Comparison of ENCODE assay signal across 8 mouse cellular contexts in the genomic region with DNA sequence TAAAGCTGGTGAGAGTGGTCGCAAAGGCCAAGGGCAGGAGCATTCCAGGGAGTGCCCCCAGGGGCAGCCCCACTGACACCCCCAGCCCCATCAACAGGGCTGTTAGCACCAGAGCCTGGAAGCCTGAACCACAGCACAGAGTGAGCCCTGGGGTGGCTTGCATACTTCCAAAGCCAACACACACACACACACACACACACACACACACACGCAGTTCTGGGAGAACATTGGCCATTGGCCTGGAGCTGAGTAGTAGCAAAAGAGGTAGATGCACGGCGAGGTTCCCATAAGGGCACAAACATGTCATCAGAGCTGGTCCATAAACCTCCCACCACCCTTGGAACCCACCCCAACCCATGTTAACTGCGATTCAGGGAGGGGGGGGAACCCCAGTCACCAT. TPM values are rescaled to one million over a fixed set of nuclear protein-coding genes. Genes with fewer than 3 reads are reported as not detected.
DNase-seq lines count a peak whose midpoint lies in the region; ATAC-seq and TF ChIP-seq lines count a peak whose summit lies in the region.

No protein-coding gene starts in this region.

- no peak for TF ChIP-seq CTCF in cortical plate, adult 2 months (IDR thresholded peaks at IDR 0.05; ENCODE audit: extremely low read depth, insufficient read depth, low read length)

- no peak for TF ChIP-seq POLR2A in cortical plate, adult 2 months (IDR thresholded peaks at IDR 0.05; ENCODE audit: extremely low read depth, insufficient read depth, low read length)

- H3K27ac ChIP-seq in kidney, embryonic 16.5 days (ENCODE audit: low read length): peak overlapping the region; percentile 69; the same call in 1 of the 2 replicates
- H3K27ac ChIP-seq in cortical plate, adult 2 months (ENCODE audit: insufficient read depth, low read length): 0 out of 2 replicates have a peak overlapping the region, but pooled peaks have one; percentile 9
- H3K27ac ChIP-seq in hindbrain, embryonic 16.5 days (ENCODE audit: low read depth, low read length): peak overlapping the region; percentile 92
- H3K27ac ChIP-seq in midbrain, embryonic 15.5 days: peak overlapping the region; percentile 93

- 40% methylated on average over 5 of the region's 5 CpGs for WGBS in kidney, embryonic 16.5 days
- 37% methylated on average over 5 of the region's 5 CpGs for WGBS in hindbrain, embryonic 16.5 days
- 42% methylated on average over 5 of the region's 5 CpGs for WGBS in midbrain, embryonic 15.5 days

- peak overlapping the region; percentile 66 for H3K9ac ChIP-seq in kidney, embryonic 16.5 days (replicated peaks; ENCODE audit: low read length)
- peak overlapping the region; percentile 79 for H3K9ac ChIP-seq in hindbrain, embryonic 16.5 days (ENCODE audit: low read depth, low read length)
- peak overlapping the region; percentile 87 for H3K9ac ChIP-seq in midbrain, embryonic 15.5 days

- H3K4me1 ChIP-seq in kidney, embryonic 16.5 days (ENCODE audit: insufficient read depth, low read length): peaks cover 37% of the 10 kb centered on the region
- peaks cover 6% of the 10 kb centered on the region for H3K4me1 ChIP-seq in cortical plate, adult 2 months (ENCODE audit: control insufficient read depth, insufficient read depth, low read length)
- H3K4me1 ChIP-seq in hindbrain, embryonic 16.5 days (ENCODE audit: control insufficient read depth, insufficient read depth, low read depth, low read length): peaks cover 39% of the 10 kb centered on the region
- peaks cover 46% of the 10 kb centered on the region for H3K4me1 ChIP-seq in midbrain, embryonic 15.5 days

- H3K27me3 ChIP-seq in kidney, embryonic 16.5 days (ENCODE audit: insufficient read depth, low read length): no peaks in the 10 kb centered on the region
- no peaks in the 10 kb centered on the region for H3K27me3 ChIP-seq in hindbrain, embryonic 16.5 days (replicated peaks; ENCODE audit: control insufficient read depth, insufficient read depth, low read length)
- no peaks in the 10 kb centered on the region for H3K27me3 ChIP-seq in midbrain, embryonic 15.5 days (replicated peaks)

- H3K4me2 ChIP-seq in kidney, embryonic 16.5 days (replicated peaks; ENCODE audit: low read depth, low read length): peak overlapping the region; percentile 89
- H3K4me2 ChIP-seq in hindbrain, embryonic 16.5 days (ENCODE audit: low read length): peak overlapping the region; percentile 89
- peak overlapping the region; percentile 95 for H3K4me2 ChIP-seq in midbrain, embryonic 15.5 days

- no peak for ATAC-seq in kidney, embryonic 16.5 days (ENCODE audit: low FRiP score, low TSS enrichment)
- peak; percentile 4; the same call in 1 of the 2 replicates for ATAC-seq in hindbrain, embryonic 16.5 days
- peak; percentile 16 for ATAC-seq in midbrain, embryonic 15.5 days (replicated peaks)
- ATAC-seq in granulocyte monocyte progenitor cell, adult 5-6 weeks (replicated peaks; ENCODE audit: poor library complexity, severe bottlenecking): no peak

- H3K36me3 ChIP-seq in kidney, embryonic 16.5 days (ENCODE audit: insufficient read depth, low read length): peaks cover 27% of the 10 kb centered on the region
- H3K36me3 ChIP-seq in hindbrain, embryonic 16.5 days (ENCODE audit: control insufficient read depth, insufficient read depth, low read length): peaks cover 19% of the 10 kb centered on the region
- peaks cover 18% of the 10 kb centered on the region for H3K36me3 ChIP-seq in midbrain, embryonic 15.5 days (replicated peaks)

- H3K9me3 ChIP-seq in kidney, embryonic 16.5 days (ENCODE audit: low read length): no peaks in the 10 kb centered on the region
- H3K9me3 ChIP-seq in hindbrain, embryonic 16.5 days (ENCODE audit: control insufficient read depth, low read length): no peaks in the 10 kb centered on the region
- no peaks in the 10 kb centered on the region for H3K9me3 ChIP-seq in midbrain, embryonic 15.5 days

- DNase-seq in kidney, adult 9 months: no peak
- DNase-seq in spleen, postnatal 14 days (ENCODE audit: low spot score in 2 of 2): no peak
- DNase-seq in cerebellum, postnatal 36 days: no peak

- H3K4me3 ChIP-seq in kidney, embryonic 16.5 days (ENCODE audit: low read length): peak overlapping the region; percentile 56
- peak overlapping the region; percentile 40 for H3K4me3 ChIP-seq in cortical plate, adult 2 months (ENCODE audit: insufficient read depth, low read length)
- H3K4me3 ChIP-seq in hindbrain, embryonic 16.5 days (ENCODE audit: low read length): peak overlapping the region; percentile 62
- H3K4me3 ChIP-seq in midbrain, embryonic 15.5 days: peak overlapping the region; percentile 66

RNA-seq across cellular contexts. Expression of a gene that starts 1.6 kb away (rescaled TPM):
- 22.8 and 28.6 TPM in 2 replicates for polyA plus RNA-seq in kidney, embryonic 16.5 days (2015; fragmentation: Nextera tagmentation; extraction: Ambion mirVana)
- 59.3 and 60.1 TPM in 2 replicates for polyA plus RNA-seq in cortical plate, adult 2 months (2012; rRNA removed)
- polyA plus RNA-seq in hindbrain, embryonic 16.5 days (2015; fragmentation: Nextera tagmentation; extraction: Ambion mirVana): 61.3 and 64.6 TPM in 2 replicates
- polyA plus RNA-seq in midbrain, embryonic 15.5 days (2015; fragmentation: Nextera tagmentation; extraction: Ambion mirVana): 51.3 and 53.8 TPM in 2 replicates
- 14.4 and 19.3 TPM in 2 replicates for total RNA-seq in granulocyte monocyte progenitor cell, adult 5-6 weeks (2014; fragmentation: Nextera tagmentation)
- 3.4 and 4.0 TPM in 2 replicates for total RNA-seq in granulocyte monocyte progenitor cell, adult 5-6 weeks (2017)

RNA-seq across cellular contexts. Expression of a gene that starts 5.6 kb away (rescaled TPM):
- 35.4 and 37.7 TPM in 2 replicates for polyA plus RNA-seq in kidney, embryonic 16.5 days (2015; fragmentation: Nextera tagmentation; extraction: Ambion mirVana)
- polyA plus RNA-seq in cortical plate, adult 2 months (2012; rRNA removed): 58.0 and 58.9 TPM in 2 replicates
- polyA plus RNA-seq in hindbrain, embryonic 16.5 days (2015; fragmentation: Nextera tagmentation; extraction: Ambion mirVana): 31.5 and 35.2 TPM in 2 replicates
- 30.8 and 34.7 TPM in 2 replicates for polyA plus RNA-seq in midbrain, embryonic 15.5 days (2015; fragmentation: Nextera tagmentation; extraction: Ambion mirVana)
- 5.0 and 17.6 TPM in 2 replicates for total RNA-seq in granulocyte monocyte progenitor cell, adult 5-6 weeks (2014; fragmentation: Nextera tagmentation)
- total RNA-seq in granulocyte monocyte progenitor cell, adult 5-6 weeks (2017): 13.7 and 17.6 TPM in 2 replicates

RNA-seq across cellular contexts. Expression of a gene that starts 8.9 kb away (rescaled TPM):
- 644 and 690 TPM in 2 replicates for polyA plus RNA-seq in kidney, embryonic 16.5 days (2015; fragmentation: Nextera tagmentation; extraction: Ambion mirVana)
- polyA plus RNA-seq in cortical plate, adult 2 months (2012; rRNA removed): 920 and 922 TPM in 2 replicates
- 471 and 479 TPM in 2 replicates for polyA plus RNA-seq in hindbrain, embryonic 16.5 days (2015; fragmentation: Nextera tagmentation; extraction: Ambion mirVana)
- 459 and 483 TPM in 2 replicates for polyA plus RNA-seq in midbrain, embryonic 15.5 days (2015; fragmentation: Nextera tagmentation; extraction: Ambion mirVana)
- 2,326 and 2,717 TPM in 2 replicates for total RNA-seq in granulocyte monocyte progenitor cell, adult 5-6 weeks (2014; fragmentation: Nextera tagmentation)
- total RNA-seq in granulocyte monocyte progenitor cell, adult 5-6 weeks (2017): 1,639 and 2,001 TPM in 2 replicates

RNA-seq across cellular contexts. Expression of a gene that starts 9.0 kb away (rescaled TPM):
- 83.2 and 87.2 TPM in 2 replicates for polyA plus RNA-seq in kidney, embryonic 16.5 days (2015; fragmentation: Nextera tagmentation; extraction: Ambion mirVana)
- polyA plus RNA-seq in cortical plate, adult 2 months (2012; rRNA removed): 41.4 and 44.4 TPM in 2 replicates
- polyA plus RNA-seq in hindbrain, embryonic 16.5 days (2015; fragmentation: Nextera tagmentation; extraction: Ambion mirVana): 62.4 and 68.8 TPM in 2 replicates
- polyA plus RNA-seq in midbrain, embryonic 15.5 days (2015; fragmentation: Nextera tagmentation; extraction: Ambion mirVana): 62.5 and 65.1 TPM in 2 replicates
- 39.7 and 52.3 TPM in 2 replicates for total RNA-seq in granulocyte monocyte progenitor cell, adult 5-6 weeks (2014; fragmentation: Nextera tagmentation)
- 45.2 and 46.1 TPM in 2 replicates for total RNA-seq in granulocyte monocyte progenitor cell, adult 5-6 weeks (2017)

RNA-seq across cellular contexts. Expression of a gene that starts 10.5 kb away (rescaled TPM):
- polyA plus RNA-seq in kidney, embryonic 16.5 days (2015; fragmentation: Nextera tagmentation; extraction: Ambion mirVana): 85.7 and 90.6 TPM in 2 replicates
- polyA plus RNA-seq in cortical plate, adult 2 months (2012; rRNA removed): 97.2 and 98.2 TPM in 2 replicates
- polyA plus RNA-seq in hindbrain, embryonic 16.5 days (2015; fragmentation: Nextera tagmentation; extraction: Ambion mirVana): 89.5 and 91.3 TPM in 2 replicates
- 100.0 and 102 TPM in 2 replicates for polyA plus RNA-seq in midbrain, embryonic 15.5 days (2015; fragmentation: Nextera tagmentation; extraction: Ambion mirVana)
- total RNA-seq in granulocyte monocyte progenitor cell, adult 5-6 weeks (2014; fragmentation: Nextera tagmentation): 33.1 and 44.0 TPM in 2 replicates
- 48.0 and 48.5 TPM in 2 replicates for total RNA-seq in granulocyte monocyte progenitor cell, adult 5-6 weeks (2017)

Comparison
In these comparisons a context has a peak if more than half of its experiments do, and no peak if none do; other contexts are left out.
1. ATAC-seq: peak in hindbrain, embryonic 16.5 days (single experiment) and midbrain, embryonic 15.5 days (single experiment); none in kidney, embryonic 16.5 days (single experiment) and granulocyte monocyte progenitor cell, adult 5-6 weeks (single experiment).
2. H3K27ac ChIP-seq: peak in every context shown above with its lines; median percentile 93 in midbrain, embryonic 15.5 days; 92 in hindbrain, embryonic 16.5 days; 69 in kidney, embryonic 16.5 days; 9 in cortical plate, adult 2 months.
3. Peak in every context shown above with its lines, with median percentiles within 50 percentile points of each other: H3K4me2 ChIP-seq, H3K4me3 ChIP-seq and H3K9ac ChIP-seq.